Mouse (Mus musculus) CH12.LX (cell line): Measurements from ENCODE around the gene C9orf72.

Experiments used
- CTCF ChIP-seq, 2 experiments: IDR thresholded peaks in 1 of 2; conservative IDR thresholded peaks in 1 of 2; 2 replicates each; pipeline ENCODE4 v1.5.1; 2011 to 2012; ENCODE audit warnings: low read depth in 2 of 2, low read length in 2 of 2, improper control_type of control experiment in 1 of 2, inconsistent platforms in 1 of 2, mild to moderate bottlenecking in 1 of 2, moderate library complexity in 1 of 2
- EP300 ChIP-seq: IDR thresholded peaks from 2 replicates; pipeline ENCODE4 v1.6.1; 2011; ENCODE audit warnings: low read length, improper control_type of control experiment
- GABPA ChIP-seq: IDR thresholded peaks from 2 replicates; pipeline ENCODE4 v1.6.1; 2012; ENCODE audit warnings: low read depth, low read length, improper control_type of control experiment, inconsistent platforms; ENCODE audit not compliant: insufficient replicate concordance
- IRF4 ChIP-seq: IDR thresholded peaks from 2 replicates; pipeline ENCODE4 v1.6.1; 2014; ENCODE audit warnings: low read depth, mild to moderate bottlenecking, inconsistent platforms, low read length, improper control_type of control experiment
- MYC ChIP-seq: IDR thresholded peaks from 2 replicates; pipeline ENCODE4 v1.6.1; 2011; ENCODE audit warnings: low read depth, mild to moderate bottlenecking, improper control_type of control experiment, low read length
- NELFE ChIP-seq: IDR thresholded peaks from 2 replicates; pipeline ENCODE4 v1.6.1; 2011; ENCODE audit warnings: low read depth, low read length, improper control_type of control experiment
- NRF1 ChIP-seq: IDR thresholded peaks from 2 replicates; pipeline ENCODE4 v1.6.1; 2014; ENCODE audit warnings: low read depth, mild to moderate bottlenecking, inconsistent platforms, low read length, improper control_type of control experiment, moderate library complexity
- POLR2A ChIP-seq: IDR thresholded peaks from 2 replicates; pipeline ENCODE4 v1.6.1; 2011; ENCODE audit warnings: low read depth, mild to moderate bottlenecking, improper control_type of control experiment, low read length
- POLR2AphosphoS2 ChIP-seq: IDR thresholded peaks from 2 replicates; pipeline ENCODE4 v1.6.1; 2011; ENCODE audit warnings: low read depth, low read length, improper control_type of control experiment
- USF1 ChIP-seq: IDR thresholded peaks from 2 replicates; pipeline ENCODE4 v1.6.1; 2014; ENCODE audit warnings: low read depth, mild to moderate bottlenecking, inconsistent platforms, low read length, improper control_type of control experiment
- ZC3H11A ChIP-seq: IDR thresholded peaks from 2 replicates; pipeline ENCODE4 v1.6.1; 2012; ENCODE audit warnings: low read depth, mild to moderate bottlenecking, inconsistent platforms, low read length, improper control_type of control experiment

DNA sequence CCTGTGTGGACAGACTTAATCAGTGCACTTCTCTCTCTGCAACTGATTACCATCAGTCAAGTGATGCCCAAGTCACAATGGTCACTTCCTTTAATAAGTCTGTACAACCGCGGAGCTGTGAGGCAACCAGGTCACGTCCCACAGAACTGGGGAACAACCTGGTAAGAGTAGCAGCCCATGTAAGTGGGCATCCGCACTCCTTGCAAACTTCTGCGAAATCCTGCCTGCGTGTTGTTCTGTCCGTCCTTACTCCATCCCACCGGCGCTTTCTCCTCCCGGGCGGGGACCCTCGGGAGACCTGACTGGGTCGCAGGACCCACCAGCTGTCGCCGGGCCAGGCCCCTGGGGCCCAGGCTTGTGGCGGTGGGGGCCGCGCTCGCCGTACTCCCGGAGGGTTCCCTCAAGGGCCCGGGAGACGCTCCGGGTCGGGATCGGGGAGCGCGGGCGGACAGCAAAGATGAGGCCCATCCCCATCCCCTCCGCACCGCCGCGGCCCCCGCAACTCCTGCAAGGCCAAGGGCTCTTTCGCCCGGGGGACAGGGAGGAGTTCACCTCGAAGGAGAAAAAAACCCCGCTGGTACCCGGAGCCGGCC, 738 bp downstream of the C9orf72 start:
- TF ChIP-seq CTCF (conservative IDR thresholded peaks at IDR 0.05 in 1 of 2, IDR thresholded peaks at IDR 0.05 in 1 of 2; ENCODE audit: low read depth in 2 of 2, low read length in 2 of 2) (no peak), IRF4 (no peak), EP300 (no peak), USF1 (no peak), POLR2A (no peak), NELFE (no peak), ZC3H11A (no peak), NRF1 (no peak), POLR2AphosphoS2 (no peak), MYC (no peak), GABPA (no peak)
